Mouse (Mus musculus) adrenal gland, adult 8-10 months (tissue): ENCODE measurements around the gene Dusp1. TPM values are rescaled to one million over a fixed set of nuclear protein-coding genes. Genes with fewer than 3 reads are reported as not detected.

ENCODE experiments used
- DNase-seq: peaks from one replicate; pipeline ENCODE4 v3.0.0; 2022
- total RNA-seq, 4 experiments: library from RNA; stranded (reverse); gene quantifications; 2 replicates each; pipeline ENCODE4 v1.2.4; 2022

The Dusp1 gene
- 10 to 100 TPM; 41.3 to 67.9 (median 53.3) TPM for total RNA-seq

GRCm38 (mm10) chr17:26561651-26562181 lies at the start of gene Dusp1:
Dusp1 (minus strand) TSS chr17:26562128.
- no peak for DNase-seq

- DNase-seq = peak; percentile 77
These were observed 49.4 kb upstream of the Dusp1 start for GRCm38 (mm10) chr17:26611328-26611727.

GRCm38 (mm10) chr17:26609820-26610219 lies 47.9 kb upstream of the Dusp1 start:
- DNase-seq = no peak

GRCm38 (mm10) chr17:26608877-26609276 lies 46.9 kb upstream of the Dusp1 start:
- no peak for DNase-seq

GRCm38 (mm10) chr17:26608348-26608747 lies 46.4 kb upstream of the Dusp1 start:
- no peak for DNase-seq

- no peak for DNase-seq
These were observed 44.6 kb upstream of the Dusp1 start for GRCm38 (mm10) chr17:26606516-26606915.

- no peak for DNase-seq
These were observed 43.7 kb upstream of the Dusp1 start for GRCm38 (mm10) chr17:26605636-26606035.

GRCm38 (mm10) chr17:26603311-26603710 lies 41.4 kb upstream of the Dusp1 start:
- DNase-seq = no peak

- no peak for DNase-seq
These were observed 40.5 kb upstream of the Dusp1 start for GRCm38 (mm10) chr17:26602371-26602885.

- no peak for DNase-seq
These were observed 40.0 kb upstream of the Dusp1 start for GRCm38 (mm10) chr17:26601926-26602325.

GRCm38 (mm10) chr17:26601514-26601913 lies 39.6 kb upstream of the Dusp1 start:
- DNase-seq = no peak

GRCm38 (mm10) chr17:26600913-26601447 lies 39.1 kb upstream of the Dusp1 start:
- no peak for DNase-seq

- no peak for DNase-seq
These were observed 36.9 kb upstream of the Dusp1 start for GRCm38 (mm10) chr17:26598845-26599244.

GRCm38 (mm10) chr17:26596856-26597481 lies 35.0 kb upstream of the Dusp1 start:
- no peak for DNase-seq

- DNase-seq = no peak
These were observed 34.3 kb upstream of the Dusp1 start for GRCm38 (mm10) chr17:26596168-26596658.

GRCm38 (mm10) chr17:26595448-26596167 lies 33.7 kb upstream of the Dusp1 start:
- DNase-seq = no peak

- DNase-seq = no peak
These were observed 33.0 kb upstream of the Dusp1 start for GRCm38 (mm10) chr17:26594958-26595357.

- DNase-seq = no peak
These were observed 32.2 kb upstream of the Dusp1 start for GRCm38 (mm10) chr17:26594171-26594570.

GRCm38 (mm10) chr17:26593199-26593598 lies 31.3 kb upstream of the Dusp1 start:
- DNase-seq = no peak

- DNase-seq = peak; percentile 78
These were observed 30.6 kb upstream of the Dusp1 start for GRCm38 (mm10) chr17:26592510-26592909.

- no peak for DNase-seq
These were observed 26.1 kb upstream of the Dusp1 start for GRCm38 (mm10) chr17:26587961-26588487.

- DNase-seq = peak; percentile 74
These were observed 22.7 kb upstream of the Dusp1 start for GRCm38 (mm10) chr17:26584558-26585136.

GRCm38 (mm10) chr17:26584063-26584462 lies 22.1 kb upstream of the Dusp1 start:
- no peak for DNase-seq
